Mouse (Mus musculus): ENCODE data around the gene Ankrd39. TPM values are rescaled to one million over a fixed set of nuclear protein-coding genes. Genes with fewer than 3 reads are reported as not detected.
A peak's percentile ranks its signal among the peaks of the same experiment; 100 is the strongest.

The Ankrd39 gene
- total RNA-seq, 2 experiments from 2014 or later: 16.0 to 18.5 TPM

DNA sequence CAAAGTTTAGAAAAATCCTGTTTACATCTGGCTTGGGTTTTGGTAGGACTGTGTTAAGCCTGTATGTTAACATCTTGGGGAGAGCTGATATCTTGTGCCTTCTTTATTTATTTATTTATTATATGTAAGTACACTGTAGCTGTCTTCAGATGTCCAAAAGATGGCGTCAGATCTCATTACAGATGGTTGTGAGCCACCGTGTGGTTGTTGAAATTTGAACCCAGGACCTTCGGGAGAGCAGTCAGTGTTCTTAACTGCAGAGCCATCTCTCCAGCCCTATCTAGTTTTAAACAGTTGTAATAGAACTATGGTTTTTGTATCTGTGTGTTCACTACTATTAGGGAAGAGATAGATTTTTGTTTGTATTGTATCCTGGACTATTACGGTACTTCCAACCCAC is 18.0 kb downstream of the Ankrd39 start:
- no peak for DNase-seq

DNA sequence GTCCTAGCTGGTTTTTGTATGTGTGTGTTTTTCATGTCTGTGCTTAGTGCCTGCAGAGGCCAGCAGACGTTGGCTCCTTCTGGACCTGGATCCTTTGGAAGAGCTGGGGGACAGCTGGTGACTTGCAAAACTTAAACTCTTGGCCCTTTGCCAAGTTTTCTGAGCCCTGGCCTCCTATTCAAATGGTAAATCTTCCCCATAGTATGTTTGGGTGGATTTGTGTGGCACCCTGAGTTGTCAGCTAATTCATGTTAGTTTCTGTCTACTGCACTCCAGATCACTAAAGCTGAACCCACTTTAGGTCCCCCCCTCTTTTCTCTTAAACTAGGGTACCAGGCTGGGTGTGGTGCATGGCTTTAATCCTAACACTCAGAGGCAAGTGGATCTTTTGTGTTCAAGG is 18.9 kb downstream of the Ankrd39 start:
- DNase-seq: no peak

DNA sequence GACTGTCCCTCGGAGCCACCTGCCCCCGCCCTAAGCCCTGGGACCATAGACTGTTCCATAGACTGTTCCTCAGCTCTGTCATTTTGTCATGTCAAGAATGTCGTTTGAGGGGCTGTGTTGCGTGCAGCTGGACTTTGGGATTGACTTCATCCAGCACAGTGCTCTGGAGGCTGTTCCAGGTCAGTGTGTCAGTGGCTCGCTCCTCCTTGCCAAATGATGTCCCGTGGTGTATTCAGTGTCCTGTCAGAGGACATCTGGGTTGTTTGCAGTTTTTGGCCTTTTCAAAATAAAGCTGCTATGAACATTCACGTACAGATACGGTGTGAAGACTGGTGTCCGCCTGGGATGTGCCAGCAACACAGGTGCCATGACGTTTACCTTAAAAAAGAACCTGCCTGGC is 20.3 kb downstream of the Ankrd39 start:
- DNase-seq: no peak

DNA sequence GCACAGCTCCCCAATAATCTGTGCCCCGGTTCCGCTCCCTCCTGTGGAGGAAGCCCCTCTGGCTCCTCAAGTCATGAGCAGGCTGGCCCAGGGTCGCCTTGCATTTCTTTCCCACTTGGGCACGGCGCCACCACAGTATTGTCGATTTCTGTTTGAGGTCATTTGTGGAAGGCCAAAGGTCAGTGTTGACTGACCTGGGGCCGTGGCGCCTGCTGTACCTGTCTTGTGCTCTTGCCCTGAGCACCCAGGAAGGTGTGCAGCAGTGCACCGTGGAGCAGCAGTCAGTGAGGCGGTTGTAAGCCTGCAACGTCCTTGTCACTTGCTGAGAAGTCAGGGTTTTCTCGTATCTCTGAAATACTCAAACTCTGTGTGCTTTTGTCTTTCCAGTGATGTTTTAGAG is 21.5 kb downstream of the Ankrd39 start:
- DNase-seq: no peak

DNA sequence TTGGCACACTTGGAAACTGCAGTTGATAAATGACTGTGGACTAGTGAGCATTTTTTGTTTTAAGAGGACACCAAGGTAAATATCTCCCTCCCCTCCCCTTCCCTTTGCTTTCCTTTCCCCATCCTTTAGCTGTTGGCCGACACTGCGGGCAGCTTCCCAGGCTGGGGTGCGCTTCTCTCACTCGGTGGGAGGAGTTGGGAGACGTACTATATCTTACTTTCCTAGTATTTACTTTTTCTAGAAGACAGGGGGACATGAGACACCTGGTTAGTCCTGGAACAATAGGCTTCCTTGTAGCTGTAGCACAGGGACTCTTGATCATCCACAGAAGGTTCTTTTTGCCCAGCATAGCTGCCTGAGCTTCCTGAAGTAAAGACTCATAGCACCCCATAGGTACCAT is 23.2 kb downstream of the Ankrd39 start:
- no peak for DNase-seq

DNA sequence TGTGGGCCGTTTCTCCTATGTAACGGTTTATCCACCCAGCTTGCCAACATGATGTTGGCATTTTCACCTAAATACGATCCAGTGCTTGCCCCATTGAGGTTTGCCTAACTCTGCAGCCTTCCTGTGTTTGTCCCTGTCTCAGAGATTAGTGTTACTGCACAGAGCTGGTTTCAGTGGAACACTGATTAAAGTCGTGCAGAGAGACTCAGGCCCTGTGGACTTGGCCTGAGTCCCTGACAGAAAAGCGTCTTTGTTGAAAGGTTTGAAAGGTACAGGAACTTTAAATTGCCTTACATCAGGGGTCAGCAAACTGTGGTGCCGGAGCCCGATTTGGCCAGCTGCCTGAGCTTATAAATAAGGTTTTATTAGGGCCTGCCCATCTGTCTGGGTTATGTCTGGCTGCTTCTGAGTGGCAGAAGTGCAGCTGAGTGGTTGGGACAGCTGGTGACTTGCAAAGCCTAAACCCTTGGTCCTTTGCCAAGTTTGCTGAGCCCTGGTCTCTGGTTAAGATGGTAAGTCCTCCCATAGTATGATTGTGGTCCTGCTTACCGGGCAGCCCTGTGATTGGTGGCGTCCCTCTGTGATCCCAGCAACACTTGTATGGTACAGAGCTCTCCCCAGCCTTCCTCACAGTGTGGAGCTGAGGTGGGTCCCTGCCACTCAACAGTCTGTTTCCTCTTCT is 23.8 kb downstream of the Ankrd39 start:
- DNase-seq: peak; percentile 57

DNA sequence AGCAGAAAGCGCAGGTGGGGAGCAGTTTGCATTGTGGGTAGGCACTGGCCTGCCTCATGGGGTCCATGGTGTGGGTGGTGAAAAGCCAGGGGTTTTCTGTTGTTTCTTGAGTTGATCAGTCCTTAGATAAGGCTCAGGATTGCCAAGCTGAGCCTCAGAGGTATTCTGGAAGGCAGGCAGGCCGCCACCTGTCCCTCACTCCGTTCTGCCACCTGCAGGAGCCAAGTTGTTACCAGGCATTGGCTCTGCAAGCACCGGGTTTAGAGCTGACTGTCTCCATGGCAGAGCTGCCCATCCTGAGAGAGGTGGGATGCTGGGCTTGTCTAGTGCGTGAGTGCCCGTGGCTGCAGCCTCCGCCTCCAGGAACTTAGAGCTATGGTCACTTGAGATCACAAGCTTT is 25.0 kb downstream of the Ankrd39 start:
- DNase-seq: no peak

DNA sequence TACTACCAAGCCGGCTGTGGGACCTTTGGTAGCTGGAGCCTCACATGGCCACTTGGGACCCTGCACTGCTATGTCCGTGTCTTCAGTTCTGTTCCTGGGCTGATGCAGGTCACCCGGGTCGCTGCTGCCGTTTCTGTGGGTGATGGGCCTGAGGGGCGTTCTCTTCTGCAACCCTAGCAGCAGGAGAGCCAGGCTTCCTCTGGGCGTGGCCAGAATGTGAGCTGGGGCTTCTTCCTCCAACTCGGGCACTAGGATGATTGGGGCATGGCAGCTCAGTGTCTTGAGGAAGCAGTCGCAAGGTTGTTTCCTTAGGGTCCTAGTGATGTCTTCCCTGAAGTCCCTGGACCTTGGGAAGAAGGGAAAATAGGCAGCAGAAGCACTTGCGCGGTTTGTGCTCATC is 27.6 kb downstream of the Ankrd39 start:
- no peak for DNase-seq

DNA sequence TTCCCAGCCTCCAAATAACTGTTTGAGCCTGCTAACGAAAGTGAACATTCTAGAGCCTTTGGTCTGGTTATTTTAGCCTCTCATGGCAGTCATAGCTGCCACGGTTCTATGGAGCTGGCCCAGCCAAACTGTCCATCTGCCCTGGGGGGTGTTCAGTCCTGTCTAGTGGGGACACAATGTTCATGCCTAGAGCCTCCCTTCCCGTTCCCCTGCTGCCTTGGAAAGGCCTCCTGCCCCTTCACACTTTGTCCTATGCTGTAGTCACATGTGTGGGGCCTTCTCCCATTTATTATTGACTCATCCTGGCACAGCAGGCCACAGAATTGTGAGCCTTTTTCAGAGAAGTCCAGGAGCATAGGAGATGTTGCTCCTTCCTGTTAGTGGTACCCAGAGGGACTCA is 29.0 kb downstream of the Ankrd39 start:
- DNase-seq: no peak

DNA sequence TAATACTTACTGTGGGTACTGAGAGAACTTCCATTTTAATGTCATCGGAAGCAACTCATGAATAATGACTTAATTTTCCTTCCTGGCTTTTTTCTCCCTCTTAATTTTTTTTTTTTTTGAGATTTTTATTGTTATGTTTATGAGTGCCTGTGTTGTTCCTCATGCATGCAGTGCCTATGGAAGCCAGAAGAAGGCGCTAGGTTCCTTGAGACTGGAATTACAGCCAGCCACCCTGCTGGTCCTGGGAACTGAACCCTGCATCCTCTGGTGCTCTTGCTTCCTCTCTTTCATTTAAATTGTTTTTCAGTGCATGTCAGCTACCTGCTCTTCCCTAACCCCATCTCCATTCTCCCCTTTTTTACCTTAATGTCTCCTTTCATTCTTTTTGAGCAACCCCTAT is 33.5 kb downstream of the Ankrd39 start:
- peak; percentile 56 for DNase-seq

DNA sequence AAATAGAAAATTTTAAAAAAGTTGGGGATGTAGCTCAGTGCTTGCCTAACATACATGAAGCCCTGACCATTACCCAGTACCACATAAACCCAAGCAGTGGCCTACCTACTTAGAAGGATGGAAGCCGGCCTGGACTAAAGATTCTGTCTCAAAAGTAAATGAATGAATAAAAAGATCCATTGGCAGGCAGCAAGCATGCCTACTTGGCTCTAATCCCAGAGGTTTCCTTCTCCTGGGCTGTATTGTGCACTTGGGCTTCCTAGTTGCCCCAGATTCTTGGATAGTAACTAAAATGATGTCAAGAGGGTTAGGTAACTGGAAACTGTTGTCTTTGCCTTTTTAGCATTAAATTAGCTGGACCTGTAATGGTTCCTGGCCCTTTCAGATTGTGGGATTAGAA is 33.9 kb downstream of the Ankrd39 start:
- no peak for DNase-seq

DNA sequence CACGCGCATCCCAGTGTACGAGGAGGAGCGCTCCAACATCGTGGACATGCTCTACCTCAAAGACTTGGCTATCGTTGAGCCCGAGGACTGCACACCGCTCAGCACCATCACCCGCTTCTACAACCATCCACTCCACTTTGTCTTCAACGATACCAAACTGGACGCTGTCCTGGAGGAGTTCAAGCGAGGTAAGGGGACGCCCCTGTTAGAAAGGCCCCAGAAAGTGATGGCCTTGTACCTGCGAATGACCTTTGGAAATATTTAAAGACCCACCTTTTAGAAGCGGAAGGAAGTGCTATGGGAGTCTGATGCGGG is 34.3 kb downstream of the Ankrd39 start:
- DNase-seq: no peak

DNA sequence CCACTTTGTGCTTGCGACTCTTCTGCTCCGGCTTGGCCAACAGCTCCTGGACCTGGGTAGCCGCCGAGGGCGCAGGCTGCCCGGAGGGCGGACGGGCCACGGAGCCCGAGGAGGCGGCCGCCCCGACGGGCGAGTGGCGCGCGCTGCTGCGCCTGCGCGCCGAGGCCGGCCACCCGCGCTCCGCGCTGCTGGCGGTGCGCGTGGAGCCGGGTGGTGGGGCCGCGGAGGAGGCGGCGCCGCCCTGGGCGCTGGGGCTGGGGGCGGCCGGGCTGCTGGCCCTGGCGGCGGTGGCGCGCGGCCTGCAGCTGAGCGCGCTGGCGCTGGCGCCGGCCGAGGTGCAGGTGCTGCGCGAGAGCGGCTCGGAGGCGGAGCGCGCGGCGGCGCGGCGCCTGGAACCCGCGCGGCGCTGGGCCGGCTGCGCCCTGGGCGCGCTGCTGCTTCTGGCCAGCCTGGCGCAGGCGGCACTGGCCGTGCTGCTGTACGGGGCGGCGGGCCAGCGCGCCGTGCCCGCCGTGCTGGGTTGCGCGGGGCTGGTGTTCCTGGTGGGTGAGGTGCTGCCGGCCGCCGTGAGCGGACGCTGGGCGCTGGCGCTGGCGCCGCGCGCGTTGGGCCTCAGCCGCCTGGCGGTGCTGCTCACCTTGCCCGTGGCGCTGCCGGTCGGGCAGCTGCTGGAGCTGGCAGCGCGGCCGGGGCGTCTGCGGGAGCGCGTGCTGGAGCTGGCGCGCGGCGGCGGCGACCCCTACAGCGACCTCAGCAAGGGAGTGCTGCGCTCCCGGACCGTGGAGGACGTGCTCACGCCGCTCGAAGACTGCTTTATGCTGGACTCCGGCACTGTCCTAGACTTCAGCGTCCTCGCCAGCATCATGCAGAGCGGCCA is 34.9 kb downstream of the Ankrd39 start:
- peak; percentile 62 for DNase-seq

DNA sequence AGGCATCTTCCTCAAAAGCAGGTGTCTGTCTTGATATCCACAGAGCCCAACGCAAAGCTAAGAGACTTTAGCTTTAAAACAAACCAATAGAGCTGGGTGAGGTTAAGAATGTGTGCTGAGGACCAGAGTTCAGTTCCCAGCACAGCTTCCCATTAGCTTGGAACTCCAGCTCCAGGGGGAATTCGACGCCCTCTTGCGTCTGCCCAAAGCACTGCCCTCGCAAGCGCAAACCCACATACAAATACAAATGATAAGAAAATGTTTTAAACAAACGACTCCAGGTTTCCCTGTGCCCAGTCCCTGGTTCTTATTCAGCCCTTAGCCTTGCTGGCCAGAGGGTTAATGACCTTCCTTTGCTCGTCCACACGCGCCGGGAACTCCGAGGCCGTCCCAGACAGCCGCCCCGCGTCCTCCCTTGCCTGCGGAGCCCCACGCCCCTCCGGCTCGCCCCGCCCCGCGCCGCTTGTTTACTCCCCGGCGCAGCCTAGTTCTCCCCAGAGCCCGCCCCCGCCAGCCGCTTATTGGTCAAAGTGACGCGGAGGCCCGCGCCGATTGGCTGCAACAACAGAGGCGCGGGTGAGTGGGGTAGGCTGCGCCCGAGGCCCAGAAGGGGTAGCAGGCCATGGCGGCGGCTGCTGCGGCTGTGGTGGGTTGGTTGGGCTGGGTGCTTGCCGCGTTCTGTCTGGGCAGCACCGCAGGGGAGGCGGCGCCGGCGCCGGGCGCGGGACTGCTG is 35.8 kb downstream of the Ankrd39 start, which contains the start of gene Cnnm3:
Gene Cnnm3, plus strand, starts transcription at position 579 of the 733 bp plus-strand sequence.
- peak; percentile 100 for DNase-seq

DNA sequence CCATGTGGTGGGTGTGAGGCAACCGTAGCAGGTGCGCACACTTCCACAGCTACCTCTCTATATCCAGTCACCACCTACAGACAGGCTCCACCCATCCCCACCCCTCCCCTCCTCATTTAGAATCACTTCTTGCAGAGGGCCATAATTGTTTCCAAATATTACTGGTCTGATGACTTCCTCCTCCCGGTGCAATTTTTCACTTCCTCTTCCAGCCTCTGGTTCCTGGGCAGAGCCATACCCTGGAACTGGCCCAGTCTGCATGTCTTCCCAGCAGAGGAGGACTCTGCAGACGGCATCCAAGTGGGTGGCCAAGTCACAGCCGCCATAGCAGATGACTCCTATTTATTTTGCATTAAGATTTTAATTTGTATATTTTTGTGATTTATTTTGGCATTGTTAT is 39.0 kb downstream of the Ankrd39 start:
- no peak for DNase-seq

DNA sequence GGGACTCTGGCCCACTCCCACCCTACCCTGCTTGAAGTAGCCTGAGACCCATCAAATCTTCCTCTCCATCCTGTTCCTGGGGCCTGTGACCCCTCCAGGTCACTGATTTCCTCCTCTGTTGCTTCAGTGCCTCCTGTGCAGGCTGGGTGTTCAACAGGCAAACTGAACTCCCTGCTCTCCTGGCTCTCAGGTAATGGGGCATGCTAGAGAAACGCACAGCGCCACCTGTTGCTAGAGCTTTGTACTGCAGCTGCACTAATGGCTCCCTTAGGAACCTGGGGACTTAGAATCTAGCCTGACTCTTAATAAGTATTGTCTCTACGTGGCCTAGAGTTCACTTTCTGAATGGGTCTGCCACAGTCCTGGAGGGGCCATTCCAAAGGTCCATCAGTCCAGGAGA is 46.0 kb downstream of the Ankrd39 start:
- peak; percentile 82 for DNase-seq

DNA sequence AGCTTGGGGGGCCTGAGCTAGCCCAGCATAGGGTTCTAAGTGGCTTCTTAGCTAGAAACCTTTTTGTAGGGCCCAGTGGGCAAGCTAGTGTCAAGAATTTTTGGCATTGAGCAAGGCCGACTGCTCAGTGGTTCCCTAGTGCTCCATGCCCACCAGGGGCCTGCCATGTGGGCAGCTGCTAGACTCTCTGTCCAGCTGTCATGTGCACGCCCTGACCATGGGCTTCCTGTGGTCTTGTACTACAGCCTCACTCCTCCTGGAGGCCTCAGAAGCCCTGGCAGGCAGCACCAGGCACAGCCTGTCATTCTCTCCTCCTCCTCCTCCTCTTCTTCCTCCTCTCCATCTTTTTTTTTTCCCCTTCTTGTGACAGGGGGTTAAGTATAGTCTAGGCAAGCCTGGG is 49.9 kb downstream of the Ankrd39 start:
- DNase-seq: no peak

DNA sequence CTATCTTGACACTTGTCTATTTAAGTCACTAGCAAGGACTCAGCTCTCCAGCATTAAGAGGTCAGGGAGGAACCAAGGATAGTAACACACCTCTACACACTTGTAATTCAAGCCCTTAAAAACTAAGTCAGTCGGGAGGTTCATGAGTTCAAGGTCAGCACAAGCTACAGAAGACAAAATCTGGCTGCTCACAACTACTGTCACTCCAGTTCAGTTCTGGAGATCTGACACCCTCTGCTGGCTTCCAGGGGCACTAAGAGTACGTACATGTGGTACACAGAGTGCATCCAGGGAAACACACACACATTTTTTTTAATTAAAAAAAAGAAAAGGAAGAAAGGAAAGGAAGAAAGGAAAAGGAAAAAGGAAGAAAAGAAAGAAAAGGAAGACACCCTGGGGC is 50.5 kb downstream of the Ankrd39 start:
- DNase-seq: peak; percentile 49

DNA sequence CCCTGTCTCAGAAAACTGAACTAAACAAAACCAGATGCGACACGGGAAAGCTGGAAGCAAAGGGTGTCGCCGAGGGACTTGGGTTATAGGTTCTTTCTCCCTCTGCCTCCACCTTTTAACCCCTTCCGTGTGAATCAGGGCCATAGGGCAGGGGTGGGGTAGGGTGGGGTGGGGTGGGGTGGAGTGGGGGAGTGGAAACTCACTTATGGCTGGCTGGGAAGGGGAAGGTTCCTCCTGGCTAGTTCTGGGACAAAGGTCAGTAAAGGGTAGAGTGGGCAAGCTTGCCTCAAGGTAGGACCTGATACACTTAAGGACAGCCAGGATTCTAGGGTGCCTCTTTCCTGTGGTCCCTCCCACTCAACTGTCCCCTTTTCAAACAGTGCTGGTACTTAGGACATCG is 53.9 kb downstream of the Ankrd39 start:
- DNase-seq: no peak

DNA sequence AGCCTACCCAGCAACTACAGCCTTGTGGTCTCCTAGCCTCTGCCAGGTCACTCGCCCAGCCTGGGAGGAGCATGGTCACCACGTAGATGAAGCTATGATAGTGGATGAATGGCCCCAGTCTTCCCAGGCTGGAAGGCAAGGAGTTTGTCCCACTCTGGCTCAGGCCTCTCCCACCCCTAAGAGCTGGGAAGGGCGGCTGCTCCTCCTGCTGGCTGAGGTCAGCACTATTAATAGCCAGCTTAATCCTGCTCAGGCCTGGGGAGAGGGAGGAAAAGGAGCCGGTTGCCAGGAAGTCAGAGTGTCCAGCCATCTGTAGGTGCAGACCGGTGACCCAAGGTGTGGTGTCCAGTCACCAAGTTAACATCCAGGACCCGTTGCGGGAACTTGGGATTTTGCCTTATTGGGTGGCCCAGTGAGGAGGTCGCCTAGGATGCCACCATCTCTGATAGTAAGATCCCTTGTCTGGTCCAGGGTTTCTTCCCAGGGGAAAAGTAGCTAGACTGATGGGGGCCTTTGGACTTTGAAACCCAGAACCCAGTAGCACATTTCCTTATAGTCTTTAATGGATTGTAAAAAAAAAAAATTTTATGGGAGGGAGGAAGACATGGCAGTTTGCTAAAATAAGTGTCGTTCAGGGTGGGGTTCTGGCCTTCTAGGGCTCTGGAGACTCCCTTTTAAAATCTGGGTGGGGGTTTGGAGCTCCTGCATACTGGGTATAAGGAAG is 54.7 kb downstream of the Ankrd39 start:
- peak; percentile 84 for DNase-seq

DNA sequence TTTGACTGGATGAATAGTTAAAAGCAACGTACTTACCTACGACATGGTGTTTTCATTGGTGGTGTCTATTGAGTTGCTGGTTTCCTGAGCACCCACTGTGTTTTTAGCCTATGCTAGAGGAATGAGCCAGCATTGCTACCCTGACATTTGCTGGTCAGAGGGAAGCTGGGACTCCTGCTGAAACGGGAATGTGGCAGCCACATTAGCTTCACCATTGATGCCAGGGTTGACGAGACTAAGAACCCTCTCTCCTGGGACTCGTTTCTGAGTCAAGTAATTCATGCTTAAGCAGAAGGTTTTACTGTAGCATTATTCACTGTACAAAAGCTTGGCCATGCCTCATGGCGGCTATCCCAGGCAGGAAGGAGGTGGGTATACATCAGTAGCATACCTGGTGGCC is 57.6 kb downstream of the Ankrd39 start:
- no peak for DNase-seq

Measured in heart, postnatal 4 days (tissue).